Mouse (Mus musculus) limb, embryonic 12.5 days (tissue): Measurements from ENCODE around the gene Fstl1. TPM values are rescaled to one million over a fixed set of nuclear protein-coding genes. Genes with fewer than 3 reads are reported as not detected.
A peak's percentile ranks its signal among the peaks of the same experiment; 100 is the strongest.

ENCODE experiments used
- ATAC-seq: fragments of 200-750 bp; cut with Nextera tagmentation; 2 replicates; pipeline ENCODE4 v1.8.0; 2017; ENCODE audit warnings: low read depth, moderate TSS enrichment; ENCODE audit not compliant: insufficient number of reproducible peaks, insufficient read depth, low FRiP score, low TSS enrichment
- H3K27ac ChIP-seq: fragments of 300-500 bp; sonication (generic); 2 replicates; pipeline ENCODE4 v1.5.1; 2016; ENCODE audit warnings: mild to moderate bottlenecking, moderate library complexity
- H3K27me3 ChIP-seq: fragments of 300-500 bp; sonication (generic); 2 replicates; pipeline ENCODE4 v1.6.1; 2016; ENCODE audit warnings: mild to moderate bottlenecking, moderate library complexity
- H3K36me3 ChIP-seq: fragments of 300-500 bp; sonication (generic); 2 replicates; pipeline ENCODE4 v1.6.1; 2016; ENCODE audit warnings: mild to moderate bottlenecking, moderate library complexity
- H3K4me1 ChIP-seq: fragments of 300-500 bp; sonication (generic); replicated peaks from 2 replicates; pipeline ENCODE4 v1.6.1; 2016
- H3K4me2 ChIP-seq: fragments of 300-500 bp; sonication (generic); 2 replicates; pipeline ENCODE4 v1.6.1; 2016; ENCODE audit warnings: mild to moderate bottlenecking, moderate library complexity
- H3K4me3 ChIP-seq: fragments of 300-500 bp; sonication (generic); replicated peaks from 2 replicates; pipeline ENCODE4 v1.5.1; 2016; ENCODE audit warnings: mild to moderate bottlenecking
- H3K9ac ChIP-seq: fragments of 300-500 bp; sonication (generic); replicated peaks from 2 replicates; pipeline ENCODE4 v1.6.1; 2016; ENCODE audit warnings: mild to moderate bottlenecking, moderate library complexity
- H3K9me3 ChIP-seq: fragments of 300-500 bp; sonication (generic); 2 replicates; pipeline ENCODE4 v1.6.1; 2016; ENCODE audit warnings: mild to moderate bottlenecking, moderate library complexity
- WGBS: fragments of 180-500 bp; shearing (Covaris S2); methylation state at CpG from one replicate; pipeline ENCODE4 v1.1.7; 2016; 5-methylcytosine and 5-hydroxymethylcytosine counted together
- polyA plus RNA-seq: library from polyadenylated mRNA; unstranded; fragments of >200 nt; fragmentation: Nextera tagmentation; extraction: Ambion mirVana; gene quantifications from 2 replicates; pipeline ENCODE4 v1.2.1, GENCODE M21; 2016

Gene Fstl1
- polyA plus RNA-seq, 1 experiment from 2014 or later = 385 TPM

- Histone ChIP-seq H3K4me3 (no peak overlapping the region), H3K4me1 (peaks cover 67% of the 10 kb centered on the region), H3K9me3 (no peaks in the 10 kb centered on the region), H3K9ac (0 out of 2 replicates have a peak overlapping the region, but pooled peaks have one; percentile 40), H3K36me3 (peaks cover 70% of the 10 kb centered on the region), H3K27ac (peak overlapping the region; percentile 91), H3K4me2 (peak overlapping the region; percentile 23), H3K27me3 (no peaks in the 10 kb centered on the region)
- ATAC-seq = no peak
- WGBS = 51% methylated on average over 9 of the region's 9 CpGs
Measured at GRCm38 (mm10) chr16:37787558-37788194, 11.0 kb downstream of the Fstl1 start.

GRCm38 (mm10) chr16:37788367-37789014 lies 11.8 kb downstream of the Fstl1 start:
- H3K4me3 ChIP-seq = no peak overlapping the region
- H3K4me1 ChIP-seq = peaks cover 70% of the 10 kb centered on the region
- peaks cover 70% of the 10 kb centered on the region for H3K36me3 ChIP-seq
- H3K27ac ChIP-seq = peak overlapping the region; percentile 91
- H3K27me3 ChIP-seq = no peaks in the 10 kb centered on the region
- H3K9ac ChIP-seq = peak overlapping the region; percentile 12; the same call in 1 of the 2 replicates
- peak; percentile 91 for ATAC-seq
- no peaks in the 10 kb centered on the region for H3K9me3 ChIP-seq
- peak overlapping the region; percentile 23 for H3K4me2 ChIP-seq
- WGBS = 20% methylated on average over 12 of the region's 12 CpGs

DNA sequence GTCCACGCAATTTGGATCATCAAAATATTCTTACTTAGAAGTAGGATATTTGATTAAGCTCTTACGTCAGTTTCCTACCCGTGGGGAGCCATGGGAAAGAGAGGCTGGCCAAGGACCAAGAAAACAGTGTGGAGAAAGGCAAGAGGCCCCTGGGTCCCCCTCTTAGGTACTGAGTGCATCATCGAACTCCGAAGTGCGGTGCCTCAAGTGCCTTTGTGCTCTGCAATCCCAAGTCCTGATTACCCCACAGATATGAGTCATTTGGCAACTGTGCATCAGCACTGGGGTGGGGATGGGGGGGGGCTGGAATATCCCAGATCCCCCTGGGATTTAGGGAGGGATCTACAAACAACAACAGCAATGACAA lies 12.3 kb downstream of the Fstl1 start:
- H3K9ac ChIP-seq = no peak overlapping the region; the same call in 1 of the 2 replicates

GRCm38 (mm10) chr16:37789394-37789920 lies 12.8 kb downstream of the Fstl1 start:
- H3K4me1 ChIP-seq = peaks cover 70% of the 10 kb centered on the region
- 77% methylated on average over 6 of the region's 6 CpGs for WGBS
- H3K36me3 ChIP-seq = peaks cover 68% of the 10 kb centered on the region
- no peaks in the 10 kb centered on the region for H3K27me3 ChIP-seq
- no peak overlapping the region for H3K4me2 ChIP-seq
- H3K9me3 ChIP-seq = no peaks in the 10 kb centered on the region
- no peak overlapping the region for H3K9ac ChIP-seq
- ATAC-seq = no peak
- peak overlapping the region; percentile 91; the same call in 1 of the 2 replicates for H3K27ac ChIP-seq
- no peak overlapping the region for H3K4me3 ChIP-seq

More for the DNA sequence above, 12.3 kb downstream of the Fstl1 start:
- peaks cover 70% of the 10 kb centered on the region for H3K36me3 ChIP-seq
- H3K4me1 ChIP-seq = peaks cover 70% of the 10 kb centered on the region
- H3K27ac ChIP-seq = peak overlapping the region; percentile 91
- H3K27me3 ChIP-seq = no peaks in the 10 kb centered on the region
- peak overlapping the region; percentile 23; the same call in 1 of the 2 replicates for H3K4me2 ChIP-seq
- H3K4me3 ChIP-seq = no peak overlapping the region
- ATAC-seq = no peak
- 80% methylated on average over 6 of the region's 6 CpGs for WGBS
- H3K9me3 ChIP-seq = no peaks in the 10 kb centered on the region

- no peak overlapping the region for H3K4me3 ChIP-seq
Measured at GRCm38 (mm10) chr16:37790008-37790780, 13.5 kb downstream of the Fstl1 start.

DNA sequence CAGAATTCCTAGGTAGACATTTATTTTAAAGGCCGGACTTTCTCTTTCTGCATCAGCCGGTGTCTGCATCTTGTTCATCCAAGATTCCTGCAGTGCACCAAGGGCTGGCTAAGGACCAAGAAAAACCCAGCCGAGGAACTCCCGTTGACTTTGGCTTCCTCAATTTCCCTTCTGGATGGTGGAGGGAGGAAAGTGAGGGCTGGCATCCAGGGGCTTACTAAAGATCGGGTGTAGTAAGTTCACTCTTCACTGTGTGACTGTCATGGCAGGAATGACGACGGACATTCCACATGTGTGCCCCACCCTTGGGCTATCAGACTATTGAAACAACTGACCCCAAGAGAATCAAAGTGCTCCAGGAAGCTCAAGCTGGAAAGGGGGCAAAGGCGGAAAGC lies 14.1 kb downstream of the Fstl1 start:
- WGBS = 79% methylated on average over 8 of the region's 8 CpGs
- no peak for ATAC-seq
- Histone ChIP-seq H3K9me3 (no peaks in the 10 kb centered on the region), H3K36me3 (peaks cover 68% of the 10 kb centered on the region), H3K4me3 (no peak overlapping the region), H3K27me3 (no peaks in the 10 kb centered on the region), H3K4me2 (0 out of 2 replicates have a peak overlapping the region, but pooled peaks have one; percentile 11), H3K27ac (peak overlapping the region; percentile 91; the same call in 1 of the 2 replicates), H3K4me1 (peaks cover 61% of the 10 kb centered on the region), H3K9ac (no peak overlapping the region)

More at GRCm38 (mm10) chr16:37790008-37790780, 13.5 kb downstream of the Fstl1 start:
- Histone ChIP-seq H3K4me2 (peak overlapping the region; percentile 11; the same call in 1 of the 2 replicates), H3K27ac (peak overlapping the region; percentile 91), H3K9me3 (no peaks in the 10 kb centered on the region), H3K9ac (no peak overlapping the region), H3K27me3 (no peaks in the 10 kb centered on the region), H3K36me3 (peaks cover 68% of the 10 kb centered on the region), H3K4me1 (peaks cover 66% of the 10 kb centered on the region)
- ATAC-seq = no peak
- WGBS = 52% methylated on average over 12 of the region's 12 CpGs

- H3K27me3 ChIP-seq = no peaks in the 10 kb centered on the region
- no peak overlapping the region for H3K27ac ChIP-seq
- H3K4me1 ChIP-seq = peaks cover 12% of the 10 kb centered on the region
- WGBS = 98% methylated on average over 10 of the region's 10 CpGs
- peaks cover 55% of the 10 kb centered on the region for H3K36me3 ChIP-seq
- no peak overlapping the region for H3K4me2 ChIP-seq
- no peak overlapping the region for H3K9ac ChIP-seq
- no peak for ATAC-seq
- H3K4me3 ChIP-seq = no peak overlapping the region
- H3K9me3 ChIP-seq = no peaks in the 10 kb centered on the region
Measured at GRCm38 (mm10) chr16:37795651-37796150, 19.0 kb downstream of the Fstl1 start.

DNA sequence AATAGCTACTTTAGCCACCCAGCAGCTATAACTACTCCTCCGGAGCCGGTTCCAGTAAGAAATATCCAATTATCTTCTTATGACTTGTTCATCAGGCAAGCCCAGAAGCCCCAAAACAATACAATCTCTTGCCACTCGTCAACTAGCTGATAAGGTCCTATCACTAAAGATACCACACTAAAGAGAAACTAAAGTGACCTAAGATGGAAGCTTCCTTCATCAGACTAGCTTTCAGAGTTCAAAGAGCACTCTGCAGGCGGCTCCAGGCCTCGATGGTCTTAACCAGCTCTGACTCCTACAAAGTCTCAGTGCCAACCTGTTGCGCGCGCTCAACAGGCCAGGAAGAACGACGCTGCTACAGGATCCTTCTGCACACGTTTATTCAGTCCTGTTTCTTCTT lies 19.6 kb downstream of the Fstl1 start:
- Histone ChIP-seq H3K9ac (no peak overlapping the region), H3K27me3 (no peaks in the 10 kb centered on the region), H3K4me3 (no peak overlapping the region), H3K9me3 (no peaks in the 10 kb centered on the region), H3K36me3 (peaks cover 54% of the 10 kb centered on the region), H3K4me1 (peaks cover 14% of the 10 kb centered on the region; the same call in 1 of the 2 replicates), H3K27ac (no peak overlapping the region), H3K4me2 (no peak overlapping the region)
- ATAC-seq = no peak
- 95% methylated on average over 11 of the region's 11 CpGs for WGBS

DNA sequence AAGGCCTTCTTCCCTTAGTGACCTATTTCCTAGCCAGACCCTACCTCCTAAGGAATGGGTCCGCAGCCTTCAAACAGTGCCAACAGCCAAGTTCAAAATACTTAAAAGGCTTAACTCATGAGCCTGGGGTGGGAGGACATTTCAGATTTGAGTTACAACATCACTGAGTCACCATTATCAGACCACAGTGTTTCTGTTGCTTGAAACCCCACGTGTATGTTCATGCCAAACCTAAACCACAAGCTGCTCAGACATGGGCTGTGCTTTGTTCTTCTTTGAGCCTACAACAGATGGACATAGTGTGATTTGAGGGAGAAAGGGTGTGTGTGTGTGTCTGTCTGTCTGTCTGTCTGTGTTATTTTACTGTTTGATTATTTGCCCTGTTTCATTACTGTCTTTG lies 24.4 kb downstream of the Fstl1 start:
- H3K4me3 ChIP-seq = no peak overlapping the region
- H3K4me1 ChIP-seq = peaks cover 33% of the 10 kb centered on the region
- H3K4me2 ChIP-seq = no peak overlapping the region
- no peak overlapping the region for H3K9ac ChIP-seq
- no peak for ATAC-seq
- H3K27ac ChIP-seq = no peak overlapping the region
- H3K9me3 ChIP-seq = peaks cover 13% of the 10 kb centered on the region; the same call in 1 of the 2 replicates
- 86% methylated on average over 2 of the region's 2 CpGs for WGBS
- H3K27me3 ChIP-seq = no peaks in the 10 kb centered on the region
- peaks cover 60% of the 10 kb centered on the region for H3K36me3 ChIP-seq

DNA sequence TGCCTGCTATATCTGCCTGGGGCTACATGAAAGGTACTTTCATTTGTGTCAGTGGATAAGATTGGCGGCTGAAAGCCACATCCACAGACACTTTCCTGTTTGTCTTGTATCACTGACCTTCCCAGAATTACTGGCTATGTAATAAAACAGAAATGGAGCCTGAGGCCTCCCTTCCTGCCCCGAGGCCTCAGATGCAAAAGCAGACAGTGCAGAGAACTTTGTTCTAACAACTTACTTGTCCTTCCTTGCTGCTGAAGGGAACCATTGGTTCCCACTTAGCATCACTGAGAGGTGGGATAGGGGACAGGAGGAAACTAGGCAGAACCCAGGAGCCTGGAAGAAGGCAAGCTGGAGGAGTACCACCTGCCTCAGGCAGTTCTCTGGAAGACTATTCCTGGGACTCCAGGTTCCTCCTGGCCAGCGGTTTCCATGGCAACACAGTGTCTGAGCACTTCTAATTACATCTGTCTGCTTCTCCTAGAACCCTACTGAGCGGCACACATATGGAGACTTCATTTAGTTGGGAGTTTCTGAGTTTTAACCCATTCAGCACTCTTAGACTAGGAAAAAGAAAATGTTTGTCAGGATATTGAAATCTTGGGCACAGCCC lies 26.1 kb downstream of the Fstl1 start:
- Histone ChIP-seq H3K27me3 (no peaks in the 10 kb centered on the region), H3K4me3 (no peak overlapping the region), H3K27ac (peak overlapping the region; percentile 54; the same call in 1 of the 2 replicates), H3K4me1 (peaks cover 47% of the 10 kb centered on the region), H3K36me3 (peaks cover 70% of the 10 kb centered on the region), H3K4me2 (no peak overlapping the region), H3K9ac (no peak overlapping the region), H3K9me3 (peaks cover 13% of the 10 kb centered on the region; the same call in 1 of the 2 replicates)
- ATAC-seq = peak; percentile 50; the same call in 1 of the 2 replicates
- 35% methylated on average over 4 of the region's 4 CpGs for WGBS
